8 mouse cellular contexts compared by ENCODE assay signal in the genomic region with DNA sequence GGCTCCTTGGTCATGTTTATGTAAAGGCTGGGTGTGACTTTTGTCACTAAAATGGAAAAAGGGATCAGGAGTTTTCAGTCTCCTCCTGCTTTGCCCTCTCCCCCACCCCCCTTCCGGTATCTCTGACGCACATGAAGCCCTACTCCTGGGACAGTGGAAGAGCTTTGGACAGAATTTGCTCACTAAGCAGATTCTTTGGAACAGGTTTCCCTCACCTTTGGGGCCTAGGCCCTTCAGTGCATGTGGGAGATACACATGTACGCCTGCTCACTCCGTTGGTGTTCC. TPM values are rescaled to one million over a fixed set of nuclear protein-coding genes. Genes with fewer than 3 reads are reported as not detected.
DNase-seq lines count a peak whose midpoint lies in the region; ATAC-seq and TF ChIP-seq lines count a peak whose summit lies in the region.

No protein-coding gene starts in this region.

- H3K4me2 ChIP-seq in hindbrain, embryonic 12.5 days (replicated peaks) = peak overlapping the region; percentile 81
- no peak overlapping the region for H3K4me2 ChIP-seq in hindbrain, embryonic 11.5 days (replicated peaks; ENCODE audit: low read depth, low read length)
- peak overlapping the region; percentile 75 for H3K4me2 ChIP-seq in heart, embryonic 12.5 days
- peak overlapping the region; percentile 78 for H3K4me2 ChIP-seq in limb, embryonic 13.5 days (replicated peaks)
- H3K4me2 ChIP-seq in midbrain, postnatal 0 days (ENCODE audit: low read depth, low read length, poor library complexity, severe bottlenecking) = peak overlapping the region; percentile 71

- no peak overlapping the region for H3K9ac ChIP-seq in hindbrain, embryonic 12.5 days
- no peak overlapping the region for H3K9ac ChIP-seq in hindbrain, embryonic 11.5 days (ENCODE audit: low read depth, low read length)
- peak overlapping the region; percentile 96; the same call in 1 of the 2 replicates for H3K9ac ChIP-seq in heart, embryonic 12.5 days
- H3K9ac ChIP-seq in limb, embryonic 13.5 days = peak overlapping the region; percentile 96
- no peak overlapping the region; the same call in 1 of the 2 replicates for H3K9ac ChIP-seq in midbrain, postnatal 0 days (replicated peaks; ENCODE audit: low read length, poor library complexity, severe bottlenecking)

- peaks cover 23% of the 10 kb centered on the region for H3K4me1 ChIP-seq in hindbrain, embryonic 12.5 days
- H3K4me1 ChIP-seq in hindbrain, embryonic 11.5 days (replicated peaks; ENCODE audit: control insufficient read depth, insufficient read depth, low read length) = peaks cover 2% of the 10 kb centered on the region; the same call in 1 of the 2 replicates
- H3K4me1 ChIP-seq in heart, embryonic 12.5 days (replicated peaks) = peaks cover 36% of the 10 kb centered on the region
- H3K4me1 ChIP-seq in limb, embryonic 13.5 days = peaks cover 38% of the 10 kb centered on the region
- H3K4me1 ChIP-seq in midbrain, postnatal 0 days (ENCODE audit: insufficient read depth, low read length) = peaks cover 11% of the 10 kb centered on the region

- H3K4me3 ChIP-seq in hindbrain, embryonic 12.5 days = no peak overlapping the region
- H3K4me3 ChIP-seq in hindbrain, embryonic 11.5 days (ENCODE audit: low read depth, low read length) = no peak overlapping the region
- H3K4me3 ChIP-seq in heart, embryonic 12.5 days = peak overlapping the region; percentile 80
- H3K4me3 ChIP-seq in limb, embryonic 13.5 days = peak overlapping the region; percentile 87
- peak overlapping the region; percentile 90 for H3K4me3 ChIP-seq in midbrain, postnatal 0 days (ENCODE audit: low read depth, low read length)

- WGBS in hindbrain, embryonic 12.5 days = 70% methylated on average over 4 of the region's 4 CpGs
- 50% methylated on average over 4 of the region's 4 CpGs for WGBS in hindbrain, embryonic 11.5 days
- WGBS in heart, embryonic 12.5 days = 50% methylated on average over 4 of the region's 4 CpGs
- 65% methylated on average over 4 of the region's 4 CpGs for WGBS in limb, embryonic 13.5 days
- 62% methylated on average over 4 of the region's 4 CpGs for WGBS in midbrain, postnatal 0 days

- ATAC-seq in hindbrain, embryonic 12.5 days (ENCODE audit: low FRiP score) = no peak
- no peak for ATAC-seq in hindbrain, embryonic 11.5 days (ENCODE audit: low FRiP score)
- 0 out of 2 replicates have a peak, but pooled peaks have one; percentile 37 for ATAC-seq in heart, embryonic 12.5 days (ENCODE audit: insufficient number of reproducible peaks, low FRiP score)
- ATAC-seq in limb, embryonic 13.5 days (ENCODE audit: low FRiP score, low read depth) = no peak
- no peak for ATAC-seq in midbrain, postnatal 0 days (ENCODE audit: low FRiP score)
- no peak for ATAC-seq in megakaryocyte, adult 5-6 weeks (ENCODE audit: poor library complexity, severe bottlenecking)

- no peak overlapping the region for H3K27ac ChIP-seq in hindbrain, embryonic 12.5 days
- H3K27ac ChIP-seq in hindbrain, embryonic 11.5 days (ENCODE audit: low read depth, low read length) = no peak overlapping the region
- H3K27ac ChIP-seq in heart, embryonic 12.5 days (ENCODE audit: poor library complexity, severe bottlenecking) = 0 out of 2 replicates have a peak overlapping the region, but pooled peaks have one; percentile 93
- peak overlapping the region; percentile 58; the same call in 1 of the 2 replicates for H3K27ac ChIP-seq in limb, embryonic 13.5 days
- no peak overlapping the region for H3K27ac ChIP-seq in midbrain, postnatal 0 days (ENCODE audit: low read depth, low read length)

- H3K9me3 ChIP-seq in hindbrain, embryonic 12.5 days (replicated peaks) = no peaks in the 10 kb centered on the region
- H3K9me3 ChIP-seq in hindbrain, embryonic 11.5 days (ENCODE audit: control insufficient read depth, low read length) = no peaks in the 10 kb centered on the region
- H3K9me3 ChIP-seq in heart, embryonic 12.5 days (replicated peaks) = no peaks in the 10 kb centered on the region
- no peaks in the 10 kb centered on the region for H3K9me3 ChIP-seq in limb, embryonic 13.5 days
- H3K9me3 ChIP-seq in midbrain, postnatal 0 days (ENCODE audit: low read length) = no peaks in the 10 kb centered on the region

- no peaks in the 10 kb centered on the region for H3K36me3 ChIP-seq in hindbrain, embryonic 12.5 days
- H3K36me3 ChIP-seq in hindbrain, embryonic 11.5 days (ENCODE audit: control insufficient read depth, insufficient read depth, low read length) = no peaks in the 10 kb centered on the region
- H3K36me3 ChIP-seq in heart, embryonic 12.5 days = peaks cover 6% of the 10 kb centered on the region; the same call in 1 of the 2 replicates
- no peaks in the 10 kb centered on the region for H3K36me3 ChIP-seq in limb, embryonic 13.5 days
- no peaks in the 10 kb centered on the region for H3K36me3 ChIP-seq in midbrain, postnatal 0 days (ENCODE audit: insufficient read depth, low read length)

- H3K27me3 ChIP-seq in hindbrain, embryonic 12.5 days = no peaks in the 10 kb centered on the region
- H3K27me3 ChIP-seq in hindbrain, embryonic 11.5 days (ENCODE audit: control insufficient read depth, insufficient read depth, low read length) = no peaks in the 10 kb centered on the region
- no peaks in the 10 kb centered on the region for H3K27me3 ChIP-seq in heart, embryonic 12.5 days (replicated peaks)
- no peaks in the 10 kb centered on the region for H3K27me3 ChIP-seq in limb, embryonic 13.5 days
- no peaks in the 10 kb centered on the region for H3K27me3 ChIP-seq in midbrain, postnatal 0 days (ENCODE audit: insufficient read depth, low read length)

- TF ChIP-seq CTCF in midbrain, postnatal 0 days (IDR thresholded peaks at IDR 0.05) = no peak

- DNase-seq in hindbrain, embryonic 11.5 days (ENCODE audit: low spot score) = no peak
- DNase-seq in midbrain, postnatal 0 days (ENCODE audit: low spot score) = no peak
- DNase-seq in layer of hippocampus, adult 18-20 months (ENCODE audit: low spot score in 2 of 2) = no peak
- DNase-seq in adrenal gland, postnatal 14 days = no peak

RNA-seq across cellular contexts. Expression of gene Zbtb4, which starts 1.9 kb away (rescaled TPM):
- polyA plus RNA-seq in hindbrain, embryonic 12.5 days (2016; fragmentation: Nextera tagmentation; extraction: Ambion mirVana) = 2.3 and 2.4 TPM in 2 replicates
- polyA plus RNA-seq in hindbrain, embryonic 11.5 days (2014; fragmentation: Nextera tagmentation; extraction: Ambion mirVana) = 1.3 and 1.7 TPM in 2 replicates
- polyA plus RNA-seq in heart, embryonic 12.5 days (2016; fragmentation: Nextera tagmentation; extraction: Ambion mirVana) = 2.9 and 3.3 TPM in 2 replicates
- 3.2 and 3.4 TPM in 2 replicates for polyA plus RNA-seq in limb, embryonic 13.5 days (2015; fragmentation: Nextera tagmentation; extraction: Ambion mirVana)
- total RNA-seq in midbrain, postnatal 0 days (2014; rRNA removed) = 31.5 and 34.3 TPM in 2 replicates
- polyA plus RNA-seq in midbrain, postnatal 0 days (2015; fragmentation: Nextera tagmentation; extraction: Ambion mirVana) = 4.4 and 5.0 TPM in 2 replicates
- 1.6 and 2.6 TPM in 2 replicates for total RNA-seq in megakaryocyte, adult 5-6 weeks (2015)
- total RNA-seq in megakaryocyte, adult 5-6 weeks (2017) = 1.4 and 2.4 TPM in 2 replicates
- 100 to 1,000 TPM; 147 to 152 TPM for total RNA-seq in layer of hippocampus, adult 18-20 months (2021)
- 39.9 and 42.4 TPM in 2 replicates for total RNA-seq in adrenal gland, postnatal 14 days (2021)

RNA-seq across cellular contexts. Expression of gene Slc35g3, which starts 5.8 kb away (rescaled TPM):
- polyA plus RNA-seq in hindbrain, embryonic 12.5 days (2016; fragmentation: Nextera tagmentation; extraction: Ambion mirVana) = 0.40 and 0.61 TPM in 2 replicates
- polyA plus RNA-seq in hindbrain, embryonic 11.5 days (2014; fragmentation: Nextera tagmentation; extraction: Ambion mirVana) = 0.57 and 1.1 TPM in 2 replicates
- 0.33 TPM in 2 replicates for polyA plus RNA-seq in heart, embryonic 12.5 days (2016; fragmentation: Nextera tagmentation; extraction: Ambion mirVana)
- not detected in 2 replicates for polyA plus RNA-seq in limb, embryonic 13.5 days (2015; fragmentation: Nextera tagmentation; extraction: Ambion mirVana)
- not detected in 2 replicates for total RNA-seq in midbrain, postnatal 0 days (2014; rRNA removed)
- 0.23 and 0.26 TPM in 2 replicates for polyA plus RNA-seq in midbrain, postnatal 0 days (2015; fragmentation: Nextera tagmentation; extraction: Ambion mirVana)
- not detected in 2 replicates for total RNA-seq in megakaryocyte, adult 5-6 weeks (2015)
- total RNA-seq in megakaryocyte, adult 5-6 weeks (2017) = not detected in 2 replicates
- not detected for total RNA-seq in layer of hippocampus, adult 18-20 months (2021)
- total RNA-seq in adrenal gland, postnatal 14 days (2021) = not detected in 2 replicates

RNA-seq across cellular contexts. Expression of gene Polr2a, which starts 9.1 kb away (rescaled TPM):
- 32.2 and 39.0 TPM in 2 replicates for polyA plus RNA-seq in hindbrain, embryonic 12.5 days (2016; fragmentation: Nextera tagmentation; extraction: Ambion mirVana)
- polyA plus RNA-seq in hindbrain, embryonic 11.5 days (2014; fragmentation: Nextera tagmentation; extraction: Ambion mirVana) = 46.5 and 50.1 TPM in 2 replicates
- polyA plus RNA-seq in heart, embryonic 12.5 days (2016; fragmentation: Nextera tagmentation; extraction: Ambion mirVana) = 23.7 and 25.2 TPM in 2 replicates
- 27.2 and 28.5 TPM in 2 replicates for polyA plus RNA-seq in limb, embryonic 13.5 days (2015; fragmentation: Nextera tagmentation; extraction: Ambion mirVana)
- 16.9 and 25.1 TPM in 2 replicates for total RNA-seq in midbrain, postnatal 0 days (2014; rRNA removed)
- 9.0 and 10.2 TPM in 2 replicates for polyA plus RNA-seq in midbrain, postnatal 0 days (2015; fragmentation: Nextera tagmentation; extraction: Ambion mirVana)
- 116 and 118 TPM in 2 replicates for total RNA-seq in megakaryocyte, adult 5-6 weeks (2015)
- 38.6 and 42.9 TPM in 2 replicates for total RNA-seq in megakaryocyte, adult 5-6 weeks (2017)
- total RNA-seq in layer of hippocampus, adult 18-20 months (2021) = 10 to 100 TPM; 55.6 to 55.9 TPM
- 78.0 and 84.0 TPM in 2 replicates for total RNA-seq in adrenal gland, postnatal 14 days (2021)

RNA-seq across cellular contexts. Expression of gene Chrnb1, which starts 28.2 kb away (rescaled TPM):
- 3.0 and 5.9 TPM in 2 replicates for polyA plus RNA-seq in hindbrain, embryonic 12.5 days (2016; fragmentation: Nextera tagmentation; extraction: Ambion mirVana)
- 1.2 and 1.5 TPM in 2 replicates for polyA plus RNA-seq in hindbrain, embryonic 11.5 days (2014; fragmentation: Nextera tagmentation; extraction: Ambion mirVana)
- 5.6 and 7.7 TPM in 2 replicates for polyA plus RNA-seq in heart, embryonic 12.5 days (2016; fragmentation: Nextera tagmentation; extraction: Ambion mirVana)
- 23.6 and 27.7 TPM in 2 replicates for polyA plus RNA-seq in limb, embryonic 13.5 days (2015; fragmentation: Nextera tagmentation; extraction: Ambion mirVana)
- 1.5 and 1.6 TPM in 2 replicates for total RNA-seq in midbrain, postnatal 0 days (2014; rRNA removed)
- 1.1 TPM in 2 replicates for polyA plus RNA-seq in midbrain, postnatal 0 days (2015; fragmentation: Nextera tagmentation; extraction: Ambion mirVana)
- 0.32 and 0.36 TPM in 2 replicates for total RNA-seq in megakaryocyte, adult 5-6 weeks (2015)
- 0.16 TPM in 1 of 2 replicates, not detected in the other for total RNA-seq in megakaryocyte, adult 5-6 weeks (2017)
- total RNA-seq in layer of hippocampus, adult 18-20 months (2021) = 1 to 10 TPM in 1 of 2 experiments, under 1 TPM in 1; 0.52 to 1.0 TPM
- 2.4 and 3.2 TPM in 2 replicates for total RNA-seq in adrenal gland, postnatal 14 days (2021)

RNA-seq across cellular contexts. Expression of gene Fgf11, which starts 34.1 kb away (rescaled TPM):
- 3.7 and 4.2 TPM in 2 replicates for polyA plus RNA-seq in hindbrain, embryonic 12.5 days (2016; fragmentation: Nextera tagmentation; extraction: Ambion mirVana)
- 2.2 and 2.8 TPM in 2 replicates for polyA plus RNA-seq in hindbrain, embryonic 11.5 days (2014; fragmentation: Nextera tagmentation; extraction: Ambion mirVana)
- 2.3 and 2.4 TPM in 2 replicates for polyA plus RNA-seq in heart, embryonic 12.5 days (2016; fragmentation: Nextera tagmentation; extraction: Ambion mirVana)
- polyA plus RNA-seq in limb, embryonic 13.5 days (2015; fragmentation: Nextera tagmentation; extraction: Ambion mirVana) = 2.8 and 2.9 TPM in 2 replicates
- 12.7 and 16.4 TPM in 2 replicates for total RNA-seq in midbrain, postnatal 0 days (2014; rRNA removed)
- polyA plus RNA-seq in midbrain, postnatal 0 days (2015; fragmentation: Nextera tagmentation; extraction: Ambion mirVana) = 2.6 and 2.8 TPM in 2 replicates
- total RNA-seq in megakaryocyte, adult 5-6 weeks (2015) = 0.14 TPM in 1 of 2 replicates, not detected in the other
- total RNA-seq in megakaryocyte, adult 5-6 weeks (2017) = not detected in 2 replicates
- 10 to 100 TPM; 27.4 to 27.6 TPM for total RNA-seq in layer of hippocampus, adult 18-20 months (2021)
- 3.5 and 3.8 TPM in 2 replicates for total RNA-seq in adrenal gland, postnatal 14 days (2021)

Comparison
In these comparisons a context has a peak if more than half of its experiments do, and no peak if none do; other contexts are left out.
1. H3K27ac ChIP-seq: peak in heart, embryonic 12.5 days (single experiment) and limb, embryonic 13.5 days (single experiment); none in hindbrain, embryonic 12.5 days (single experiment), hindbrain, embryonic 11.5 days (single experiment) and midbrain, postnatal 0 days (single experiment).
2. H3K4me3 ChIP-seq: peak in heart, embryonic 12.5 days (single experiment), limb, embryonic 13.5 days (single experiment) and midbrain, postnatal 0 days (single experiment); none in hindbrain, embryonic 12.5 days (single experiment) and hindbrain, embryonic 11.5 days (single experiment).
3. H3K9ac ChIP-seq: peak in heart, embryonic 12.5 days (single experiment) and limb, embryonic 13.5 days (single experiment); none in hindbrain, embryonic 12.5 days (single experiment), hindbrain, embryonic 11.5 days (single experiment) and midbrain, postnatal 0 days (single experiment).